Mouse (Mus musculus) spleen, adult 2 months (tissue): ENCODE data around the gene Tex101. TPM values are rescaled to one million over a fixed set of nuclear protein-coding genes. Genes with fewer than 3 reads are reported as not detected.

ENCODE experiments used
- DNase-seq, 2 experiments: peaks; one replicate each; pipeline versions ENCODE4 v3.0.0 to v3.0.0-alpha.2; 2012 to 2021; ENCODE audit warnings: low spot score in 2 of 2, low read depth in 1 of 2
- H3K27ac ChIP-seq: fragments of 200-500 bp; 2 replicates; pipeline ENCODE4 v1.5.1; 2012; ENCODE audit warnings: low read length, inconsistent platforms; ENCODE audit not compliant: insufficient read depth
- H3K27me3 ChIP-seq: fragments of 200-500 bp; 2 replicates; pipeline ENCODE4 v1.6.1; 2012; ENCODE audit warnings: mild to moderate bottlenecking, moderate library complexity, low read length, inconsistent platforms; ENCODE audit not compliant: control insufficient read depth, insufficient read depth
- H3K36me3 ChIP-seq: fragments of 200-500 bp; 2 replicates; pipeline ENCODE4 v1.6.1; 2012; ENCODE audit warnings: mild to moderate bottlenecking, low read length, inconsistent platforms; ENCODE audit not compliant: control insufficient read depth, insufficient read depth
- H3K4me1 ChIP-seq: fragments of 200-500 bp; 2 replicates; pipeline ENCODE4 v1.6.1; 2011; ENCODE audit warnings: inconsistent platforms; ENCODE audit not compliant: control insufficient read depth, insufficient read depth, insufficient read length
- H3K4me3 ChIP-seq: fragments of 200-500 bp; 2 replicates; pipeline ENCODE4 v1.5.1; 2011; ENCODE audit warnings: mild to moderate bottlenecking, inconsistent platforms; ENCODE audit not compliant: insufficient read depth, insufficient read length; ENCODE audit errors: extremely low read depth
- CTCF ChIP-seq: fragments of 200-500 bp; IDR thresholded peaks from 2 replicates; pipeline ENCODE4 v1.5.1; 2011; ENCODE audit warnings: mild to moderate bottlenecking, inconsistent platforms; ENCODE audit not compliant: insufficient read depth, insufficient read length, insufficient replicate concordance; ENCODE audit errors: extremely low read depth
- POLR2A ChIP-seq: fragments of 200-500 bp; IDR thresholded peaks from 2 replicates; pipeline ENCODE4 v1.6.1; 2011; ENCODE audit warnings: low read depth, low read length, inconsistent platforms
- WGBS: fragments of 180-500 bp; shearing (Covaris S2); methylation state at CpG from one replicate; pipeline ENCODE4 v1.1.7; 2018; 5-methylcytosine and 5-hydroxymethylcytosine counted together
- polyA plus RNA-seq: library from polyadenylated mRNA; depleted of rRNA; stranded (reverse); fragments of >200 nt; gene quantifications from 2 replicates; pipeline ENCODE4 v1.2.3, GENCODE M21; 2012

Gene Tex101
- polyA plus RNA-seq, 1 experiment, result not detected

GRCm38 (mm10) chr7:24671944-24672439 lies 4.5 kb downstream of the Tex101 start:
- 92% methylated on average over 23 of the region's 23 CpGs for whole genome bisulfite sequencing
- no peaks in the 10 kb centered on the region for H3K27me3 ChIP-seq
- no peak for DNase-seq
- no peak for TF ChIP-seq CTCF
- TF ChIP-seq POLR2A, result no peak
- no peak overlapping the region for H3K27ac ChIP-seq
- no peak overlapping the region for H3K4me3 ChIP-seq
- H3K36me3 ChIP-seq, result no peaks in the 10 kb centered on the region
- no peaks in the 10 kb centered on the region for H3K4me1 ChIP-seq

DNA sequence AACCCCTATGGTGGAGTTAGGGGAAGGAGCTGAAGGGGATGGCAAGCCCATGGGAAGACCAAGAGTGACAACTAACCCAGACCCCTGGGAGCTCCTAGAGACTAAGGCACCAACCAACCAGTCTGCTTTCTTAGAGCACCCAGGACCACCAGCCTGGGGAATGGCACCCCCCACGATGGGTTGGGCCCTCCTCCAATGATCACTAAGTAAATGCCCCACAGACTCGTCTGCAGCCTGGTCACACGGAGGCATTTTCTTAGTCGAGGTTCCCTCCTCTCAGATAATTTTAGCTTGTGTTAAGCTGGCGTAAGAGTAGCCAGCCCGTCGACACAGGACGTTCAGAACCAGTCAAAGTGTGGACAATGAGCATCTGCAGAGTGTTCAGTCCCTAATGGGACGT lies 11.5 kb downstream of the Tex101 start:
- no peak overlapping the region for H3K27ac ChIP-seq
- H3K36me3 ChIP-seq, result no peaks in the 10 kb centered on the region
- H3K27me3 ChIP-seq, result no peaks in the 10 kb centered on the region
- H3K4me3 ChIP-seq, result no peak overlapping the region
- H3K4me1 ChIP-seq, result peaks cover 3% of the 10 kb centered on the region; the same call in 1 of the 2 replicates
- 84% methylated on average over 9 of the region's 9 CpGs for WGBS
- TF ChIP-seq POLR2A (no peak), CTCF (no peak)
- no peak for DNase-seq

- TF ChIP-seq POLR2A, result no peak
- TF ChIP-seq CTCF, result no peak
- 72% methylated on average over 8 of the region's 8 CpGs for WGBS
- H3K27me3 ChIP-seq, result no peaks in the 10 kb centered on the region
- no peak overlapping the region for H3K27ac ChIP-seq
- no peak for DNase-seq
- peaks cover 3% of the 10 kb centered on the region; the same call in 1 of the 2 replicates for H3K4me1 ChIP-seq
- no peaks in the 10 kb centered on the region for H3K36me3 ChIP-seq
- H3K4me3 ChIP-seq, result no peak overlapping the region
These were observed 12.2 kb downstream of the Tex101 start for GRCm38 (mm10) chr7:24664301-24664700.

DNA sequence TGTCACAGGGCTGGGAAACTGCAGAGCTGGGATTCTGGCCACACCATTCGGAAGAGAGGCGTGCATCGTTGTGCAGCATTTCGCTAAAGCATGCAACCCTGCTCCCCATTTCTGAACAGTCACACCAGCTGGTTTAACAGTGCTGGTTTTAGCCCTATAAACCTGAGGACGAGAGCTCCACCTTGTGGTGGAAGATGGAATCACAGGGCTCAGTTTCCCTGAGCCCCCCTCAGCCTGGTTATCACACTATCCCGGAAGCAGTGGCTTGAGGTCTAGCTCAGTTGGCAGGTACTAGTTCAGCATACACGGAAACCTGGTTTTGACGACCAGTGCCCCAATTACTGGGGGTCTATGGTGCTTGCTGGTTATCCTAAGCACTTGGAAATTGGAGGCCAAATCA lies 13.9 kb downstream of the Tex101 start:
- Histone ChIP-seq H3K4me3 (no peak overlapping the region), H3K36me3 (no peaks in the 10 kb centered on the region), H3K27me3 (no peaks in the 10 kb centered on the region), H3K27ac (no peak overlapping the region), H3K4me1 (peaks cover 3% of the 10 kb centered on the region; the same call in 1 of the 2 replicates)
- DNase-seq, result peak; percentile 62 to 67
- peak; percentile 80; the same call in 1 of the 2 replicates for TF ChIP-seq CTCF
- TF ChIP-seq POLR2A, result no peak
- 7% methylated on average over 8 of the region's 8 CpGs for WGBS

- 19% methylated on average over 17 of the region's 17 CpGs for WGBS
- H3K4me3 ChIP-seq, result no peak overlapping the region
- TF ChIP-seq POLR2A (no peak), CTCF (no peak)
- no peaks in the 10 kb centered on the region for H3K27me3 ChIP-seq
- H3K27ac ChIP-seq, result no peak overlapping the region
- DNase-seq, result no peak
- H3K36me3 ChIP-seq, result no peaks in the 10 kb centered on the region
- H3K4me1 ChIP-seq, result peaks cover 3% of the 10 kb centered on the region; the same call in 1 of the 2 replicates
These were observed 15.2 kb downstream of the Tex101 start for GRCm38 (mm10) chr7:24661118-24661904.

DNA sequence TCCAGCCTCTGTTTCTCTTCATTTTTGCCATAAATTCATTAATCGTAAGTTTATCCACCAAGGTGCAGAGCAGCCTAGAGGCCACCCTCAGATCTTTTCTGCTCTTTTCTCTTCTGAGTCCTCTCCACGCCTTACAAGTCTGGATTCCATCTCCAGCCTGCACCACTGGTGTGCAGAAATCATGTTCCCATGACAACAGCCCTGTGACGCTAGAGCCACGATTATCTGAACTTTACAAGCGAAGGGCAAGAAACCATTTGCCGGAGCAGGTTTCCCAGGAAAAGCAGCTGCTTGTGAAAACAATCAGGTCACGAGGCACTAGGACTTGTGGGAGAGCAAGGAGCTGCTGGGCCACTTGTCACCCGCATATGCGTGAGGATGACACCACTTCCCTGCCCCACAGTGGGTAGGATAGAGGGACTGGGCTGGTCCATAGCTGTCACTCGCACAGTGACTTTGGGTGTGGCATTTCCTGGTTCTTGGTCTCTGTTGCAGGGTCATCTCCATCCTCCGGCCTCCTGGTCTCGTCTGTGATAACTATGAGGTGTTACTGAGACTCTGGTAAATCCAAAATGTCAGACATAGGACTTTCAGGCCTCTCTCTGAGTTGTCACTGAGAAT lies 16.6 kb downstream of the Tex101 start:
- no peak overlapping the region for H3K27ac ChIP-seq
- H3K27me3 ChIP-seq, result no peaks in the 10 kb centered on the region
- peaks cover 3% of the 10 kb centered on the region; the same call in 1 of the 2 replicates for H3K4me1 ChIP-seq
- 85% methylated on average over 12 of the region's 12 CpGs for WGBS
- no peaks in the 10 kb centered on the region for H3K36me3 ChIP-seq
- TF ChIP-seq CTCF (no peak), POLR2A (no peak)
- H3K4me3 ChIP-seq, result no peak overlapping the region
- DNase-seq, result no peak

- TF ChIP-seq POLR2A, result no peak
- TF ChIP-seq CTCF, result peak; percentile 91
- H3K4me1 ChIP-seq, result no peaks in the 10 kb centered on the region
- WGBS, result 23% methylated on average over 7 of the region's 7 CpGs
- no peak overlapping the region for H3K27ac ChIP-seq
- no peaks in the 10 kb centered on the region for H3K36me3 ChIP-seq
- H3K27me3 ChIP-seq, result no peaks in the 10 kb centered on the region
- DNase-seq, result peak; percentile 28 to 63
- H3K4me3 ChIP-seq, result no peak overlapping the region
These were observed 22.8 kb downstream of the Tex101 start for GRCm38 (mm10) chr7:24653681-24654080.
